Mouse (Mus musculus) WW6 (cell line): ENCODE results near the gene Tomt.
A peak's percentile ranks its signal among the peaks of the same experiment; 100 is the strongest.
"Not testable (repeated sequence)": the region's sequence is repeated elsewhere in the genome, so short reads cannot be mapped to it uniquely, and the experiment has no call there.

Experiments used
- DNase-seq: peaks from one replicate; pipeline ENCODE4 v3.0.0-alpha.2; 2013; ENCODE audit warnings: low read depth, low spot score

Tomt gene

GRCm38 (mm10) chr7:101906287-101906681 lies at the start of gene Tomt:
Gene Tomt, minus strand, starts transcription at chr7:101906359.
- no peak for DNase-seq

GRCm38 (mm10) chr7:101955862-101956261 lies 49.7 kb upstream of the Tomt start:
- DNase-seq = no peak

GRCm38 (mm10) chr7:101955276-101955675 lies 49.1 kb upstream of the Tomt start:
- DNase-seq = no peak

- no peak for DNase-seq
Observed at GRCm38 (mm10) chr7:101954163-101954562, 48.0 kb upstream of the Tomt start.

GRCm38 (mm10) chr7:101952098-101952497 lies 45.9 kb upstream of the Tomt start:
- DNase-seq = no peak

- no peak for DNase-seq
Observed at GRCm38 (mm10) chr7:101951648-101952047, 45.5 kb upstream of the Tomt start.

- DNase-seq = not testable (repeated sequence)
Observed at GRCm38 (mm10) chr7:101949008-101949407, 42.8 kb upstream of the Tomt start.

- DNase-seq = no peak
Observed at GRCm38 (mm10) chr7:101939758-101940157, 33.6 kb upstream of the Tomt start.

- no peak for DNase-seq
Observed at GRCm38 (mm10) chr7:101938348-101938747, 32.2 kb upstream of the Tomt start.

- no peak for DNase-seq
Observed at GRCm38 (mm10) chr7:101937569-101937968, 31.4 kb upstream of the Tomt start.

- no peak for DNase-seq
Observed at GRCm38 (mm10) chr7:101936996-101937395, 30.8 kb upstream of the Tomt start.

GRCm38 (mm10) chr7:101935957-101936356 lies 29.8 kb upstream of the Tomt start:
- no peak for DNase-seq

- peak; percentile 96 for DNase-seq
Observed at GRCm38 (mm10) chr7:101933751-101934240, 27.6 kb upstream of the Tomt start, which contains the start of the genes Lrrc51 and Numa1. Gene Lrrc51, minus strand, starts transcription at chr7:101933895. Gene Numa1, plus strand, starts transcription at chr7:101934111.

GRCm38 (mm10) chr7:101933300-101933699 lies 27.1 kb upstream of the Tomt start:
- DNase-seq = no peak

GRCm38 (mm10) chr7:101932551-101932950 lies 26.4 kb upstream of the Tomt start:
- no peak for DNase-seq

GRCm38 (mm10) chr7:101928093-101928492 lies 21.9 kb upstream of the Tomt start:
- DNase-seq = no peak

- not testable (repeated sequence) for DNase-seq
Observed at GRCm38 (mm10) chr7:101925892-101926291, 19.7 kb upstream of the Tomt start.

- no peak for DNase-seq
Observed at GRCm38 (mm10) chr7:101918071-101918470, 11.9 kb upstream of the Tomt start.

- DNase-seq = no peak
Observed at GRCm38 (mm10) chr7:101911982-101912381, 5.8 kb upstream of the Tomt start.

GRCm38 (mm10) chr7:101910138-101910537 lies 4.0 kb upstream of the Tomt start:
- no peak for DNase-seq

GRCm38 (mm10) chr7:101908367-101908766 lies 2.2 kb upstream of the Tomt start:
- DNase-seq = no peak

- DNase-seq = no peak
Observed at GRCm38 (mm10) chr7:101906696-101907095, 537 bp upstream of the Tomt start.

GRCm38 (mm10) chr7:101905561-101906286 lies 435 bp downstream of the Tomt start, which contains the start of gene Lamtor1:
Gene Lamtor1, plus strand, starts transcription at chr7:101905904.
- DNase-seq = peak; percentile 98
